Mouse (Mus musculus) cortical plate, adult 2 months (tissue): Measurements from ENCODE around the gene Gzmm.

Source experiments
- CTCF ChIP-seq: fragments of 200-500 bp; IDR thresholded peaks from 2 replicates; pipeline ENCODE4 v1.5.1; 2011; ENCODE audit warnings: mild to moderate bottlenecking, control low read depth, low read length; ENCODE audit not compliant: insufficient read depth; ENCODE audit errors: extremely low read depth
- POLR2A ChIP-seq: fragments of 200-500 bp; IDR thresholded peaks from 2 replicates; pipeline ENCODE4 v1.6.1; 2011; ENCODE audit warnings: mild to moderate bottlenecking, low read length, control low read depth; ENCODE audit not compliant: insufficient read depth; ENCODE audit errors: extremely low read depth

- TF ChIP-seq POLR2A: no peak
- no peak for TF ChIP-seq CTCF
These were observed 6.3 kb upstream of the Gzmm start for GRCm38 (mm10) chr10:79682551-79682915.
